Mouse (Mus musculus): ENCODE data around the gene Nt5c2. TPM values are rescaled to one million over a fixed set of nuclear protein-coding genes. Genes with fewer than 3 reads are reported as not detected.
"Not testable (repeated sequence)": the region's sequence is repeated elsewhere in the genome, so short reads cannot be mapped to it uniquely, and the experiment has no call there.

The Nt5c2 gene
- polyA plus RNA-seq, 1 experiment from 2014 or later, result 93.2 TPM

GRCm38 (mm10) chr19:47015396-47015795 lies 443 bp upstream of the Nt5c2 start:
- H3K4me3 ChIP-seq, result peak overlapping the region; percentile 91
- no peaks in the 10 kb centered on the region for H3K9me3 ChIP-seq
- peak overlapping the region; percentile 98 for H3K9ac ChIP-seq
- H3K4me1 ChIP-seq (replicated peaks), result peaks cover 23% of the 10 kb centered on the region
- no peak for ATAC-seq (ENCODE audit: low FRiP score)
- peak overlapping the region; percentile 82 for H3K4me2 ChIP-seq
- H3K27me3 ChIP-seq, result peaks cover 29% of the 10 kb centered on the region
- under 1% methylated on average over 37 of the region's 37 CpGs for WGBS
- peaks cover 6% of the 10 kb centered on the region; the same call in 1 of the 2 replicates for H3K36me3 ChIP-seq
- peak overlapping the region; percentile 98 for H3K27ac ChIP-seq

DNA sequence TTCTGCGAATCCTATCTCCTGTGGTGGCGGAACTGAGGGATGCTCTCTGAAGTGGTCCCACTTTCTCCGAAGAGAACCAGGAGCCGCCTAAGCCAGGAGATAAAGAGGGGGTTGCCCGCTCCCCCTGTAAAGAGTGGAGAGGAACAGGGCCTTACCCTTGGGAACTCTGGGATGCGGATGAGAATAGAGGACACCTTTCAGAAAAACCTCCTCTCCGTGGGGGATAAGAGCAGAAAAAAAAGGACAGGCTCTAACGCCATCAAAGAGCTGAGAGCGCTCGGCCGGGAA lies 850 bp downstream of the Nt5c2 start:
- WGBS, result under 1% methylated on average over 11 of the region's 11 CpGs
- H3K36me3 ChIP-seq, result no peaks in the 10 kb centered on the region

DNA sequence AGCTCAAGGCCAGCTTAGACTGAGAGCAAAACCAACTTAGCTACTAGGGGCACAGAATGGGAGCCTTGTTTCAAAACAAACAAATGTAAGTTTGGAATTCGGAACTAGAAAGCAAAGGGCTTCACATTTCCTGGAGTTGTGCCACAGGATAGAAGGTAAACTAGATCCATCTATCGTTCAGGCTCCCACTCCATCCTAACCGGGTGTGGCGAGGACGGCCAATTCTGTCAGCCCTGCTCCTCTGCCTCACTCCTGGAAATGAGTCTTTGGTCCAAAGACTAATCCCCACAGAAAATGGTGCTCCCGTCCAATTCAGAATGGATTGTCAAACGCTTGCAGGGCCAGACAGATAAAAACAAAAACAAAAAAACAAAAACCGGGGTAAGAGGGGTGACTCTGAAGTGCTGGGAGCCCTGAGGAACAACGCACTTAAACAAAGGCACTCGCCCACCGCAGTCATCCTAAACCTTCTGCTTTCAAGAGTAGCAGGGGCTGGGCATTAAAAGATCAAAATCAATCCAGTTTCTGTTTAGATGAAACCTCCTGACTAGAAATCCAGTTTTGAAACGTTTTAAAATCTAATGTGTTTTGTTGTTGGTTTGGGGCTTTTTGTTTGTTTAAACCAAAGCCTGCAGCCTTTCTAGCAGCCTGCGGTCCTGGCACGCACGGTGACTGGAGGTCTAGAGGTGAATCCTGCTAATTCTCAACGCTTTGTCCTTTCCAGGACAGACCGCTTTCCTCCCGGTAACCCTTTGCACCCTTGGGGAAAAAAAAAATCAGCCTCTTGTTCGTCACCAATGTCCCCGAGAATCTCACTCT lies 1.4 kb downstream of the Nt5c2 start:
- no peak for ATAC-seq (ENCODE audit: low FRiP score)
- H3K27me3 ChIP-seq, result peaks cover 29% of the 10 kb centered on the region
- H3K4me3 ChIP-seq, result peak overlapping the region; percentile 91
- peak overlapping the region; percentile 98 for H3K9ac ChIP-seq
- peak overlapping the region; percentile 98 for H3K27ac ChIP-seq
- H3K9me3 ChIP-seq, result no peaks in the 10 kb centered on the region
- peaks cover 10% of the 10 kb centered on the region for H3K4me1 ChIP-seq (replicated peaks)
- 8% methylated on average over 20 of the region's 20 CpGs for WGBS
- H3K36me3 ChIP-seq, result no peaks in the 10 kb centered on the region
- peak overlapping the region; percentile 82 for H3K4me2 ChIP-seq

More for the DNA sequence above, 850 bp downstream of the Nt5c2 start:
- peaks cover 10% of the 10 kb centered on the region for H3K4me1 ChIP-seq (replicated peaks)
- peak overlapping the region; percentile 82 for H3K4me2 ChIP-seq
- no peaks in the 10 kb centered on the region for H3K9me3 ChIP-seq
- peak; percentile 41 for ATAC-seq (ENCODE audit: low FRiP score)
- peaks cover 29% of the 10 kb centered on the region for H3K27me3 ChIP-seq
- H3K4me3 ChIP-seq, result peak overlapping the region; percentile 91
- peak overlapping the region; percentile 98 for H3K9ac ChIP-seq
- peak overlapping the region; percentile 98 for H3K27ac ChIP-seq

GRCm38 (mm10) chr19:47012521-47013130 lies 2.3 kb downstream of the Nt5c2 start:
- Histone ChIP-seq H3K27me3 (peaks cover 29% of the 10 kb centered on the region), H3K4me2 (peak overlapping the region; percentile 82; the same call in 1 of the 2 replicates), H3K36me3 (no peaks in the 10 kb centered on the region), H3K4me3 (peak overlapping the region; percentile 91; the same call in 1 of the 2 replicates), H3K4me1 (replicated peaks) (peaks cover 10% of the 10 kb centered on the region), H3K9ac (no peak overlapping the region), H3K27ac (peak overlapping the region; percentile 98), H3K9me3 (no peaks in the 10 kb centered on the region)
- WGBS, result 90% methylated on average over 15 of the region's 15 CpGs
- no peak for ATAC-seq (ENCODE audit: low FRiP score)

- Histone ChIP-seq H3K36me3 (no peaks in the 10 kb centered on the region), H3K27me3 (peaks cover 19% of the 10 kb centered on the region), H3K4me2 (no peak overlapping the region), H3K9ac (no peak overlapping the region), H3K4me1 (replicated peaks) (peaks cover 7% of the 10 kb centered on the region; the same call in 1 of the 2 replicates), H3K27ac (no peak overlapping the region), H3K9me3 (no peaks in the 10 kb centered on the region), H3K4me3 (no peak overlapping the region)
- 94% methylated on average over 5 of the region's 5 CpGs for WGBS
- no peak for ATAC-seq (ENCODE audit: low FRiP score)
Measured at GRCm38 (mm10) chr19:47009943-47010342, 5.0 kb downstream of the Nt5c2 start.

DNA sequence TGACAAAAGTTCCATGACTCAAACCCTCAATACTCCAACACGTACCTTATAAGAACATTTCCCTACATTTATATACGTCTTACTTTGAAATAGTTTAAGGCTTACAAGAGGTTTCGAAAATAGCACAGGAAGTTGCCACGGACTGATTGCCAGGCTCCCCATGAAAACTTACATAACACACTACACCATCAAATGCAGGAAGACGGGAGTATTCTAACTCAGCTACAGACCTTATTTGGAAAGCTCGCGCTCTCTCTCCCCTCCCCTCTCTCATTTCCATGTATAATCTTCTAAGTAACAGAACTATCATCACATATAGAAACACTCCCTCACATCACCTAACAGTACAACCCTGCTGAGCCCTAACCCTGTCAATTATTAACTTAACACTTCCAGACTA lies 5.5 kb downstream of the Nt5c2 start:
- no peak overlapping the region for H3K4me3 ChIP-seq
- no peak for ATAC-seq (ENCODE audit: low FRiP score)
- H3K9me3 ChIP-seq, result no peaks in the 10 kb centered on the region
- H3K4me2 ChIP-seq, result no peak overlapping the region
- H3K27me3 ChIP-seq, result peaks cover 14% of the 10 kb centered on the region
- H3K9ac ChIP-seq, result no peak overlapping the region
- H3K36me3 ChIP-seq, result no peaks in the 10 kb centered on the region
- H3K27ac ChIP-seq, result no peak overlapping the region
- 92% methylated on average over 7 of the region's 7 CpGs for WGBS
- peaks cover 7% of the 10 kb centered on the region; the same call in 1 of the 2 replicates for H3K4me1 ChIP-seq (replicated peaks)

DNA sequence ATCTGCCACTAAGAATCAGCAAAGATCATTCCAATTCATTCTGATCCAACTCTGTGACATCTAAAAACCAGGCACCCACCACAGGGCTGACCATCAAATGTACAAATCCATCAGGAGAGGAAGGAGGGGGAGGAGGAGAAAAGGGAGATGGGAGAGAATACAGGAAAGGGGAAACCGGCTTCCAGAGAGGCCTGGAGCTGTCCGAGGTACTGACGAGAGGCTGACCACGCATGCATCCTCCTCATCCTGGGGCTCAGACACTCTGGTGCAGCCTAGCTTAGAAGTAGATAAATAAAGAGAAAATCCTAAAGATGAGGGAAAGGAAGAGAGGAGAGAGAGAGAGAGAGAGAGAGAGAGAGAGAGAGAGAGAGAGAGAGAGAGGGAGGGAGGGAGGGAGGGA lies 8.6 kb downstream of the Nt5c2 start:
- H3K27me3 ChIP-seq, result no peaks in the 10 kb centered on the region
- H3K27ac ChIP-seq, result no peak overlapping the region
- H3K9ac ChIP-seq, result no peak overlapping the region
- no peaks in the 10 kb centered on the region for H3K9me3 ChIP-seq
- no peaks in the 10 kb centered on the region for H3K36me3 ChIP-seq
- H3K4me2 ChIP-seq, result no peak overlapping the region
- H3K4me1 ChIP-seq (replicated peaks), result no peaks in the 10 kb centered on the region
- H3K4me3 ChIP-seq, result no peak overlapping the region
- no peak for ATAC-seq (ENCODE audit: low FRiP score)
- WGBS, result 4% methylated on average over 4 of the region's 4 CpGs

GRCm38 (mm10) chr19:47005873-47006272 lies 9.1 kb downstream of the Nt5c2 start:
- no peak overlapping the region for H3K4me2 ChIP-seq
- no peaks in the 10 kb centered on the region for H3K27me3 ChIP-seq
- no peak overlapping the region for H3K9ac ChIP-seq
- no peak for ATAC-seq (ENCODE audit: low FRiP score)
- no peaks in the 10 kb centered on the region for H3K4me1 ChIP-seq (replicated peaks)
- H3K9me3 ChIP-seq, result no peaks in the 10 kb centered on the region
- H3K4me3 ChIP-seq, result no peak overlapping the region
- 62% methylated on average over 5 of the region's 5 CpGs for WGBS
- H3K27ac ChIP-seq, result no peak overlapping the region
- no peaks in the 10 kb centered on the region for H3K36me3 ChIP-seq

DNA sequence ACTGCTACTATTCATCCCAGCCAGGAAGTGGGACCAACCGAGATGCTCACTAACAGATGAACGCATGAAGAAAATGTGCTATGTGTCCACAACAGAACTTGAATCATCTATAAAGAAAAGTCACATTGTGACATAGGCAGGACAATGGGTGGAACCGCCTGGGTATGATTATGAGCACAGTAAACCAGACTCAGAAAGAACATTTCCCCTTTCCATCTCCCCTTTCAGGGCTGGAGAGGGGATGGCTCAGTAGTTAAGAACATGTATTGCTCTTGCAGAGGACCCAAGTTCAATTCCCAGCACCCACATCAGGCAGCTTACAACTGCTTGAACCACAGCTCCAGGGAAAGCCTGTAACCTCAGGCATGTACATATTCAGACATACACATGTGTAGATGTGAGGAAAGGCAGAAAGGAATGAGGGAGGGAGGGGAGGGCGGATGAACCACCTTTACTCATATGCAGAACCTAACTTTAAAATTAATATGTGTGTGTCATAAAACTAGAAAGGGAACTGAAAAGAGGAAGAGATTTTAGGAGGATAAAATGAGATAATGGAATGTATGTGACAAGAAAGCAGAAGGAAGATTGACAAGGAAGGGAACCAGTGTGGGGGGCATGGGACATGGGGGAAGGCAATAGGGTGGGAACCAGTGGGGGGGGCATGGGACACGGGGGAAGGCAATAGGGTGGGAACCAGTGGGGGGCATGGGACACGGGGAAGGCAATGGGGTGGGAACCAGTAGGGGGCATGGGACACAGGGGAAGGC lies 11.0 kb downstream of the Nt5c2 start:
- no peaks in the 10 kb centered on the region for H3K4me1 ChIP-seq (replicated peaks)
- H3K4me2 ChIP-seq, result no peak overlapping the region
- no peaks in the 10 kb centered on the region for H3K9me3 ChIP-seq
- WGBS, result 72% methylated on average over 6 of the region's 6 CpGs
- no peaks in the 10 kb centered on the region for H3K36me3 ChIP-seq
- no peak overlapping the region for H3K9ac ChIP-seq
- no peak for ATAC-seq (ENCODE audit: low FRiP score)
- H3K27ac ChIP-seq, result no peak overlapping the region
- H3K4me3 ChIP-seq, result no peak overlapping the region
- H3K27me3 ChIP-seq, result no peaks in the 10 kb centered on the region

GRCm38 (mm10) chr19:47000357-47000756 lies 14.6 kb downstream of the Nt5c2 start:
- 88% methylated on average over 2 of the region's 3 CpGs for WGBS
- not testable (repeated sequence) for H3K4me2 ChIP-seq; H3K4me1 ChIP-seq (replicated peaks); H3K27ac ChIP-seq; H3K36me3 ChIP-seq; H3K9me3 ChIP-seq; H3K9ac ChIP-seq; ATAC-seq (ENCODE audit: low FRiP score); H3K4me3 ChIP-seq; H3K27me3 ChIP-seq

DNA sequence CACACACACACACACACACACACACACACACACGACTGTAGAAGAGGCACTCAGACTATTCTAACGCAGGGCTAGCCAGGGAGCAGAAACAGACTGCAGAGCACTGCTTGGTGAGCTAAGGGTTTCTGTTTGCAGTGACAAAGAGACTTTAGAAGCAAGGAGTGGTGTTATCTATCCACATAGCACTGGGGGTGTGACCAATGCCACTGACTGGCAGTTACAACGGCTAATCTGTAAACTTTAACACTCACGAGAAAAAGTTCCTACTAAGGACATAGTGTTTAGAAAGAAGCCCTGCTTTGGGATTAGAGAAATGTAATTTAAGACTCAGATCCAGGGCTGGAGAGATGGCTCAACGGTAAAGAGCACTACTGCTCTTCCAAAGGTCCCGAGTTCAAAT lies 15.2 kb downstream of the Nt5c2 start:
- no peaks in the 10 kb centered on the region for H3K9me3 ChIP-seq
- no peak for ATAC-seq (ENCODE audit: low FRiP score)
- 89% methylated on average over 6 of the region's 6 CpGs for whole genome bisulfite sequencing
- H3K36me3 ChIP-seq, result no peaks in the 10 kb centered on the region
- no peaks in the 10 kb centered on the region for H3K4me1 ChIP-seq (replicated peaks)
- H3K9ac ChIP-seq, result no peak overlapping the region
- no peak overlapping the region for H3K27ac ChIP-seq
- no peak overlapping the region for H3K4me2 ChIP-seq
- no peaks in the 10 kb centered on the region for H3K27me3 ChIP-seq
- H3K4me3 ChIP-seq, result no peak overlapping the region

GRCm38 (mm10) chr19:46998953-46999352 lies 16.0 kb downstream of the Nt5c2 start:
- H3K36me3 ChIP-seq, result no peaks in the 10 kb centered on the region
- H3K27me3 ChIP-seq, result no peaks in the 10 kb centered on the region
- no peak overlapping the region for H3K9ac ChIP-seq
- no peak overlapping the region for H3K27ac ChIP-seq
- H3K4me3 ChIP-seq, result no peak overlapping the region
- H3K4me1 ChIP-seq (replicated peaks), result no peaks in the 10 kb centered on the region
- WGBS, result 87% methylated on average over 4 of the region's 4 CpGs
- H3K4me2 ChIP-seq, result no peak overlapping the region
- no peak for ATAC-seq (ENCODE audit: low FRiP score)
- no peaks in the 10 kb centered on the region for H3K9me3 ChIP-seq
